Mouse (Mus musculus): ENCODE data around the gene Mtmr3.
A peak's percentile ranks its signal among the peaks of the same experiment; 100 is the strongest.

The Mtmr3 gene

GRCm38 (mm10) chr11:4464616-4465015 is 130.0 kb downstream of the Mtmr3 start:
- no peak for DNase-seq (ENCODE audit: low spot score)

- no peak for DNase-seq (ENCODE audit: low spot score)
Observed at GRCm38 (mm10) chr11:4464186-4464585, 130.5 kb downstream of the Mtmr3 start.

GRCm38 (mm10) chr11:4462868-4463267 is 131.8 kb downstream of the Mtmr3 start:
- DNase-seq (ENCODE audit: low spot score) = no peak

- DNase-seq (ENCODE audit: low spot score) = no peak
Observed at GRCm38 (mm10) chr11:4461154-4461553, 133.5 kb downstream of the Mtmr3 start.

- DNase-seq (ENCODE audit: low spot score) = no peak
Observed at GRCm38 (mm10) chr11:4460615-4461014, 134.0 kb downstream of the Mtmr3 start.

GRCm38 (mm10) chr11:4454895-4455535 is 139.6 kb downstream of the Mtmr3 start:
- DNase-seq (ENCODE audit: low spot score) = no peak

- no peak for DNase-seq (ENCODE audit: low spot score)
Observed at GRCm38 (mm10) chr11:4452467-4453184, 142.0 kb downstream of the Mtmr3 start.

- DNase-seq (ENCODE audit: low spot score) = peak; percentile 33
Observed at GRCm38 (mm10) chr11:4451116-4451515, 143.5 kb downstream of the Mtmr3 start.

- DNase-seq (ENCODE audit: low spot score) = no peak
Observed at GRCm38 (mm10) chr11:4446195-4446868, 148.3 kb downstream of the Mtmr3 start.

- DNase-seq (ENCODE audit: low spot score) = no peak
Observed at GRCm38 (mm10) chr11:4442280-4442679, 152.4 kb downstream of the Mtmr3 start.

GRCm38 (mm10) chr11:4440978-4441377 is 153.7 kb downstream of the Mtmr3 start, which contains the start of gene Hormad2:
Gene Hormad2 (minus strand): TSS chr11:4441105.
- peak; percentile 16 for DNase-seq (ENCODE audit: low spot score)

GRCm38 (mm10) chr11:4438211-4438610 is 156.5 kb downstream of the Mtmr3 start:
- DNase-seq (ENCODE audit: low spot score) = no peak

GRCm38 (mm10) chr11:4437318-4437717 is 157.3 kb downstream of the Mtmr3 start:
- DNase-seq (ENCODE audit: low spot score) = no peak

GRCm38 (mm10) chr11:4436631-4437030 is 158.0 kb downstream of the Mtmr3 start:
- no peak for DNase-seq (ENCODE audit: low spot score)

GRCm38 (mm10) chr11:4434461-4434860 is 160.2 kb downstream of the Mtmr3 start:
- no peak for DNase-seq (ENCODE audit: low spot score)

Data from c-Kit-positive CD71-positive TER-119-positive erythroid progenitor cells, embryonic 14.5 days (primary cell).